14 mouse cellular contexts compared by ENCODE assay signal in the genomic region with DNA sequence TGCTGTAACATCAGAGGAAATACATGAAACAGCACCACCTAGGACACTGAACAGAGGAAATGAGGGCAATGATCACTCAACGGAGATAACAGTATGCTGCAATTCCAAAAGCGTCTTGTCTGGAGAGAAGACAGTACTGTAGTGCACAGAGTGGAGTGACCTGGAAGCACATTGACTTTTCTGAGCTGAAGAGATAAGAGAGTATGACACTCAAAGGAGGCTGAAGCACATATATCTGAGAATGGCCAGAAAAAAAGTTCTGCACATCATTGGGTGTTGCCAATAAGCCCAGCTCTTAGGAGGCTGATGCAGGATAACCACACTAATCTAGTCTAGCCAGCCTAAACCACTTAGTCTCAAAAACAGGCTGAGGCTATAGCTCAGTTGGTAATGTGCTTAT. TPM values are rescaled to one million over a fixed set of nuclear protein-coding genes. Genes with fewer than 3 reads are reported as not detected.
A peak's percentile ranks its signal among the peaks of the same experiment; 100 is the strongest.
DNase-seq lines count a peak whose midpoint lies in the region; ATAC-seq and TF ChIP-seq lines count a peak whose summit lies in the region.
"Had no signal": no experiment of that assay in that cellular context is flagged by ENCODE, and none has a peak within 500 bp of the region (broad histone marks: within the 10 kb centered on the region; RNA-seq: fewer than 3 reads in every experiment).

No protein-coding gene starts in this region.

- H3K36me3 ChIP-seq in liver, embryonic 16.5 days (ENCODE audit: control insufficient read depth, insufficient read depth), result no peaks in the 10 kb centered on the region
- no peaks in the 10 kb centered on the region for H3K36me3 ChIP-seq in forebrain, postnatal 0 days (ENCODE audit: insufficient read depth)
- H3K36me3 ChIP-seq: heart, embryonic 13.5 days; limb, embryonic 10.5 days; neural tube, embryonic 13.5 days had no signal

- WGBS in liver, embryonic 16.5 days (ENCODE audit: insufficient replicate concordance), result 19% methylated on average over 2 of the region's 2 CpGs
- 93% methylated on average over 2 of the region's 2 CpGs for WGBS in forebrain, postnatal 0 days

- ATAC-seq in liver, embryonic 16.5 days (ENCODE audit: low read depth), result peak; percentile 95
- no peak for ATAC-seq in forebrain, postnatal 0 days
- ATAC-seq: midbrain, embryonic 16.5 days had no signal

- peak overlapping the region; percentile 53 for H3K4me2 ChIP-seq in liver, embryonic 16.5 days (ENCODE audit: low read depth, low read length)
- no peak overlapping the region for H3K4me2 ChIP-seq in forebrain, postnatal 0 days (ENCODE audit: low read depth)
- H3K4me2 ChIP-seq: heart, embryonic 13.5 days; neural tube, embryonic 13.5 days had no signal

- peak; percentile 4 for DNase-seq in embryo, embryonic 11.5 days (ENCODE audit: low read depth, low spot score)
- no peak for DNase-seq in embryo, embryonic 9.5 days (ENCODE audit: extremely low spot score)
- DNase-seq in testis, postnatal 14 days (ENCODE audit: low spot score), result peak; percentile 1
- no peak for DNase-seq in testis, postnatal 10 days (ENCODE audit: low spot score)
- DNase-seq in right cerebral cortex, postnatal 4 days, result no peak
- DNase-seq in forebrain, postnatal 0 days, result no peak
- DNase-seq in frontal cortex, postnatal 14 days (ENCODE audit: low spot score in 2 of 2), result no peak
- DNase-seq: adrenal gland, postnatal 25 days; lung, postnatal 14 days had no signal

- no peaks in the 10 kb centered on the region for H3K9me3 ChIP-seq in liver, embryonic 16.5 days (replicated peaks; ENCODE audit: control insufficient read depth, low read length)
- H3K9me3 ChIP-seq in forebrain, postnatal 0 days (ENCODE audit: low read length), result no peaks in the 10 kb centered on the region
- H3K9me3 ChIP-seq: heart, embryonic 13.5 days; limb, embryonic 10.5 days; neural tube, embryonic 13.5 days had no signal

- peak overlapping the region; percentile 18; the same call in 1 of the 2 replicates for H3K9ac ChIP-seq in liver, embryonic 16.5 days (ENCODE audit: low read depth, low read length)
- H3K9ac ChIP-seq in forebrain, postnatal 0 days, result no peak overlapping the region
- H3K9ac ChIP-seq: heart, embryonic 13.5 days; neural tube, embryonic 13.5 days had no signal

- H3K4me3 ChIP-seq in liver, embryonic 16.5 days (ENCODE audit: low read depth, low read length), result 0 out of 2 replicates have a peak overlapping the region, but pooled peaks have one; percentile 5
- no peak overlapping the region for H3K4me3 ChIP-seq in forebrain, postnatal 0 days (ENCODE audit: low read depth, low read length)
- H3K4me3 ChIP-seq: heart, embryonic 13.5 days; limb, embryonic 10.5 days; neural tube, embryonic 13.5 days had no signal

- peaks cover 35% of the 10 kb centered on the region for H3K4me1 ChIP-seq in liver, embryonic 16.5 days (ENCODE audit: control insufficient read depth, low read depth, low read length)
- H3K4me1 ChIP-seq in forebrain, postnatal 0 days (ENCODE audit: insufficient read depth), result no peaks in the 10 kb centered on the region
- H3K4me1 ChIP-seq: heart, embryonic 13.5 days; limb, embryonic 10.5 days; neural tube, embryonic 13.5 days had no signal

- no peaks in the 10 kb centered on the region for H3K27me3 ChIP-seq in liver, embryonic 16.5 days (ENCODE audit: control insufficient read depth, insufficient read depth, low read depth, low read length)
- no peaks in the 10 kb centered on the region for H3K27me3 ChIP-seq in forebrain, postnatal 0 days (ENCODE audit: insufficient read depth, low read length)
- H3K27me3 ChIP-seq: heart, embryonic 13.5 days; neural tube, embryonic 13.5 days had no signal

- TF ChIP-seq CTCF in forebrain, postnatal 0 days (IDR thresholded peaks at IDR 0.05; ENCODE audit: low read depth), result no peak

- H3K27ac ChIP-seq in liver, embryonic 16.5 days (ENCODE audit: low read length), result peak overlapping the region; percentile 95
- no peak overlapping the region for H3K27ac ChIP-seq in forebrain, postnatal 0 days (ENCODE audit: low read depth, low read length)
- H3K27ac ChIP-seq: heart, embryonic 13.5 days; limb, embryonic 10.5 days; neural tube, embryonic 13.5 days had no signal

RNA-seq across cellular contexts. Expression of a gene that starts 34.0 kb away (rescaled TPM):
- polyA plus RNA-seq in liver, embryonic 16.5 days (2015; fragmentation: Nextera tagmentation; extraction: Ambion mirVana), result 4.8 and 5.4 TPM in 2 replicates
- 11.8 and 16.7 TPM in 2 replicates for total RNA-seq in forebrain, postnatal 0 days (2014; rRNA removed)
- 2.6 and 4.6 TPM in 2 replicates for polyA plus RNA-seq in forebrain, postnatal 0 days (2015; fragmentation: Nextera tagmentation; extraction: Ambion mirVana)

Comparison
In these comparisons a context has a peak if more than half of its experiments do, and no peak if none do; other contexts are left out.
1. DNase-seq: peak in embryo, embryonic 11.5 days (single experiment) and testis, postnatal 14 days (single experiment); none in embryo, embryonic 9.5 days (single experiment), testis, postnatal 10 days (single experiment), right cerebral cortex, postnatal 4 days (single experiment), forebrain, postnatal 0 days (single experiment) and frontal cortex, postnatal 14 days (0 of 2).